Mouse (Mus musculus) mesoderm, embryonic 11.5 days (tissue): ENCODE data around the gene Babam1.
"Not testable (repeated sequence)": the region's sequence is repeated elsewhere in the genome, so short reads cannot be mapped to it uniquely, and the experiment has no call there.

Experiments used
- DNase-seq: peaks from one replicate; pipeline ENCODE4 v3.0.0-alpha.2; 2012; ENCODE audit warnings: low read depth, low spot score

Babam1 gene

GRCm38 (mm10) chr8:71406099-71407015 is 9.7 kb downstream of the Babam1 start:
- peak; percentile 82 for DNase-seq

GRCm38 (mm10) chr8:71407441-71407840 is 10.8 kb downstream of the Babam1 start:
- DNase-seq, result no peak

- DNase-seq, result no peak
Measured at GRCm38 (mm10) chr8:71408231-71408630, 11.6 kb downstream of the Babam1 start.

GRCm38 (mm10) chr8:71411535-71412273 is 15.0 kb downstream of the Babam1 start:
- DNase-seq, result no peak

GRCm38 (mm10) chr8:71422121-71422520 is 25.5 kb downstream of the Babam1 start:
- no peak for DNase-seq

- DNase-seq, result not testable (repeated sequence)
Measured at GRCm38 (mm10) chr8:71432935-71433334, 36.3 kb downstream of the Babam1 start.

GRCm38 (mm10) chr8:71437041-71437440 is 40.4 kb downstream of the Babam1 start:
- no peak for DNase-seq

- peak; percentile 67 for DNase-seq
Measured at GRCm38 (mm10) chr8:71441404-71441803, 44.7 kb downstream of the Babam1 start.

- no peak for DNase-seq
Measured at GRCm38 (mm10) chr8:71445096-71445495, 48.4 kb downstream of the Babam1 start.

- DNase-seq, result no peak
Measured at GRCm38 (mm10) chr8:71451337-71451736, 54.7 kb downstream of the Babam1 start.

GRCm38 (mm10) chr8:71451777-71452176 is 55.1 kb downstream of the Babam1 start:
- DNase-seq, result no peak

- DNase-seq, result no peak
Measured at GRCm38 (mm10) chr8:71452669-71453068, 56.0 kb downstream of the Babam1 start.
